Mouse (Mus musculus) heart, adult 2 months (tissue): ENCODE measurements around the gene Cd180. TPM values are rescaled to one million over a fixed set of nuclear protein-coding genes. Genes with fewer than 3 reads are reported as not detected.

Experiments
- DNase-seq, 2 experiments: peaks; one replicate each; pipeline ENCODE4 v3.0.0; 2021
- H3K27ac ChIP-seq: fragments of 200-600 bp; 2 replicates; pipeline ENCODE4 v1.8.1; 2022
- H3K27me3 ChIP-seq: fragments of 200-500 bp; 2 replicates; pipeline ENCODE4 v1.6.1; 2012; ENCODE audit warnings: mild to moderate bottlenecking, low read length, inconsistent platforms, mixed read lengths; ENCODE audit not compliant: control insufficient read depth, insufficient read depth
- H3K36me3 ChIP-seq: fragments of 200-500 bp; 2 replicates; pipeline ENCODE4 v1.6.1; 2012; ENCODE audit warnings: low read length, inconsistent platforms; ENCODE audit not compliant: control insufficient read depth, insufficient read depth
- H3K4me1 ChIP-seq: fragments of 200-500 bp; 2 replicates; pipeline ENCODE4 v1.6.1; 2011; ENCODE audit warnings: low read length; ENCODE audit not compliant: control insufficient read depth, insufficient read depth
- H3K4me3 ChIP-seq: fragments of 200-600 bp; 2 replicates; pipeline ENCODE4 v1.8.1; 2022
- H3K79me2 ChIP-seq: fragments of 200-500 bp; replicated peaks from 2 replicates; pipeline ENCODE4 v1.6.1; 2012; ENCODE audit warnings: mild to moderate bottlenecking, inconsistent platforms, low read length, moderate library complexity, mixed read lengths; ENCODE audit not compliant: control insufficient read depth, insufficient read depth
- H3K9ac ChIP-seq: fragments of 200-500 bp; 2 replicates; pipeline ENCODE4 v1.6.1; 2012; ENCODE audit warnings: low read depth, mild to moderate bottlenecking, control low read depth, inconsistent platforms, low read length, mixed read lengths
- CTCF ChIP-seq: fragments of 200-600 bp; IDR thresholded peaks from 2 replicates; pipeline ENCODE4 v1.8.1; 2022; ENCODE audit warnings: antibody characterized with exemption, mild to moderate bottlenecking, moderate library complexity
- EP300 ChIP-seq: fragments of 200-500 bp; IDR thresholded peaks from 2 replicates; pipeline ENCODE4 v1.6.1; 2011; ENCODE audit warnings: low read depth, low read length, control low read depth; ENCODE audit not compliant: insufficient read depth
- POLR2A ChIP-seq: fragments of 200-500 bp; IDR thresholded peaks from 2 replicates; pipeline ENCODE4 v1.6.1; 2011; ENCODE audit warnings: mild to moderate bottlenecking, low read depth, low read length, control low read depth; ENCODE audit not compliant: insufficient read depth
- WGBS: fragments of 180-500 bp; shearing (Covaris S2); methylation state at CpG from one replicate; pipeline ENCODE4 v1.1.7; 2018; 5-methylcytosine and 5-hydroxymethylcytosine counted together
- intact Hi-C: fragments of 180-260 bp; cut with DNase I; formaldehyde crosslinking; loops from one replicate; pipeline ENCODE4 v1.15.1; 2025
- polyA plus RNA-seq: library from polyadenylated mRNA; depleted of rRNA; stranded (reverse); fragments of >200 nt; gene quantifications from 2 replicates; pipeline ENCODE4 v1.2.3, GENCODE M21; 2012
- total RNA-seq, 2 experiments: library from RNA; stranded (reverse); gene quantifications; 2 replicates each; pipeline ENCODE4 v1.2.3; 2021

Cd180 gene
- total and polyA plus RNA-seq, 3 experiments: 0.32 to 1.6 (median 1.3) TPM

- H3K9ac ChIP-seq: no peak overlapping the region
- H3K4me3 ChIP-seq: no peak overlapping the region
- intact Hi-C loops: no loop called here
- no peaks in the 10 kb centered on the region; the same call in 1 of the 2 replicates for H3K36me3 ChIP-seq
- no peaks in the 10 kb centered on the region for H3K4me1 ChIP-seq
- no peak overlapping the region for H3K27ac ChIP-seq
- TF ChIP-seq CTCF (no peak), POLR2A (no peak), EP300 (no peak)
- WGBS: 85% methylated on average over 3 of the region's 3 CpGs
- no peaks in the 10 kb centered on the region for H3K27me3 ChIP-seq
- no peaks in the 10 kb centered on the region for H3K79me2 ChIP-seq
- no peak for DNase-seq
Measured at GRCm38 (mm10) chr13:102778859-102779258, 85.5 kb downstream of the Cd180 start.

GRCm38 (mm10) chr13:102779275-102779674, 85.9 kb downstream of the Cd180 start:
- 97% methylated on average over 3 of the region's 3 CpGs for WGBS
- H3K27ac ChIP-seq: no peak overlapping the region

GRCm38 (mm10) chr13:102783531-102784310, 90.4 kb downstream of the Cd180 start:
- Histone ChIP-seq H3K27me3 (no peaks in the 10 kb centered on the region), H3K9ac (no peak overlapping the region), H3K4me1 (no peaks in the 10 kb centered on the region), H3K79me2 (no peaks in the 10 kb centered on the region), H3K36me3 (no peaks in the 10 kb centered on the region; the same call in 1 of the 2 replicates), H3K4me3 (no peak overlapping the region), H3K27ac (no peak overlapping the region)
- no peak for DNase-seq
- 92% methylated on average over 7 of the region's 7 CpGs for WGBS
- intact Hi-C loops: no loop called here
- TF ChIP-seq POLR2A (no peak), CTCF (no peak), EP300 (no peak)

More at GRCm38 (mm10) chr13:102779275-102779674, 85.9 kb downstream of the Cd180 start:
- Histone ChIP-seq H3K36me3 (no peaks in the 10 kb centered on the region; the same call in 1 of the 2 replicates), H3K79me2 (no peaks in the 10 kb centered on the region), H3K27me3 (no peaks in the 10 kb centered on the region), H3K9ac (no peak overlapping the region), H3K4me1 (no peaks in the 10 kb centered on the region), H3K4me3 (no peak overlapping the region)
- no peak for DNase-seq
- intact Hi-C loops: no loop called here
- TF ChIP-seq EP300 (no peak), CTCF (no peak), POLR2A (no peak)

- TF ChIP-seq CTCF (no peak), EP300 (no peak), POLR2A (no peak)
- Histone ChIP-seq H3K4me3 (no peak overlapping the region), H3K9ac (no peak overlapping the region), H3K36me3 (peaks cover 2% of the 10 kb centered on the region), H3K79me2 (no peaks in the 10 kb centered on the region), H3K27ac (no peak overlapping the region), H3K4me1 (no peaks in the 10 kb centered on the region), H3K27me3 (no peaks in the 10 kb centered on the region)
- intact Hi-C loops: no loop called here
- WGBS: 85% methylated on average over 10 of the region's 10 CpGs
- no peak for DNase-seq
Measured at GRCm38 (mm10) chr13:102786666-102787230, 93.4 kb downstream of the Cd180 start.
